Mouse (Mus musculus): ENCODE measurements at regions not wholly inside any gene's neighbourhood (a gene's known extent, or its start where the extent isn't known, plus 50 kb on each side); places are given as distances from the start of the nearest gene placed in this dataset.

DNA sequence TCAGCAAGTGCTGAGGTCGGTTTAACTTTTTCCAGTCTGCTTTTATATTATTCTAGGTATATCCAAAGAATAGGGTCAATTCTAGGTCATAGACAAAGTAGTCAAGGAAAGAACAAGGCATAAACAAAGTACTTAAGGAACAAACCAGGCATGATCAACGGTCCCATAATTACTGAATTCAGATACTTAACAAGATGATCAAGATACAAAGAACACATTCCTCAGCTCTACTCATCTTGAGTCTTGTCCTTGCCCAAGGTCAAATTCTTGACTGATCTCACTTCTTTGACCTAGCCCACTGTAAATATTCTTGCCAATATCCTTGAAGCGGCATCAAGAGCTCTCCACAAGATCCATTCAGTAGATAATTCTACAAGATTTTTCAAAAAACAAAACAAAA is 458.1 kb upstream of the Nr5a2 start:
- no peak for DNase-seq (ENCODE audit: low spot score)

DNA sequence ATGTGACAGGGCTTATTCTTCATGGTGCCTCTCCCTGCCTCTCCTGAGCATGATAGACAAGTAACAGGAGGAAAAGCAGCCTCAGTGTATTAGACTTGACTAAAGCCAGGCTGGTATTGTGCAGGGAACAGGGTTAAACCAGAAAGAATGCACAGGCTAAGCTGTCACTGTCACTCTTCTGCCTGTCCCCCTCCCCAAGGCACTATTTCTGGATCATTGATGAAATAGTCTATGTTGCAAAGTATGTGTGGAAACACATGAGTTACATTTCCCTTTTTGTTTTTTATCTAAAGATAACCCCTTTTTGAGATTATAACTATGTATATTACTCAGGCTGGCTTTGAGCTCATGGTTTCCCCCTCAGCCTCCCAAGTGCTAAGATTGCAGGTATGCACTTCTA is 436.5 kb upstream of the Nr5a2 start:
- DNase-seq (ENCODE audit: low spot score): no peak

DNA sequence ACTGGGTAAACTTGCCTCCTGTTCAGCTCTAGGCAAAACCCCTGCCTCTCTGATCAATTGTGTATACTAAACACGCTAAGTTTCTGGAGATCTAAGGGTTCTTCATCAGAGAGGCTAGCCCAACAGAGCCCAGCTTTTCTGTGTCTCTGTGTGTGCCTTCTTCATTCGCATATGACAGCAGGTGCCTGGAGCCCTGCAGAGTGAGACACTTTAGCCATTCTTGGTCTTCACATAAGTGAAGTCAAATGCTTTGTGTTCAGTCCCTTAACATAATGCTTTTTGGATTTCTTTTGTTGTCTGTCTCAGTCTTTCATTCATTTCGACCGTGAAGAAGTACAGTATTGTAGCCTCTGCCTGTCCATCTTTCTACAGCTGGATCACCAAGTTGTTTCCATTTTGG is 427.3 kb upstream of the Nr5a2 start:
- no peak for DNase-seq (ENCODE audit: low spot score)

DNA sequence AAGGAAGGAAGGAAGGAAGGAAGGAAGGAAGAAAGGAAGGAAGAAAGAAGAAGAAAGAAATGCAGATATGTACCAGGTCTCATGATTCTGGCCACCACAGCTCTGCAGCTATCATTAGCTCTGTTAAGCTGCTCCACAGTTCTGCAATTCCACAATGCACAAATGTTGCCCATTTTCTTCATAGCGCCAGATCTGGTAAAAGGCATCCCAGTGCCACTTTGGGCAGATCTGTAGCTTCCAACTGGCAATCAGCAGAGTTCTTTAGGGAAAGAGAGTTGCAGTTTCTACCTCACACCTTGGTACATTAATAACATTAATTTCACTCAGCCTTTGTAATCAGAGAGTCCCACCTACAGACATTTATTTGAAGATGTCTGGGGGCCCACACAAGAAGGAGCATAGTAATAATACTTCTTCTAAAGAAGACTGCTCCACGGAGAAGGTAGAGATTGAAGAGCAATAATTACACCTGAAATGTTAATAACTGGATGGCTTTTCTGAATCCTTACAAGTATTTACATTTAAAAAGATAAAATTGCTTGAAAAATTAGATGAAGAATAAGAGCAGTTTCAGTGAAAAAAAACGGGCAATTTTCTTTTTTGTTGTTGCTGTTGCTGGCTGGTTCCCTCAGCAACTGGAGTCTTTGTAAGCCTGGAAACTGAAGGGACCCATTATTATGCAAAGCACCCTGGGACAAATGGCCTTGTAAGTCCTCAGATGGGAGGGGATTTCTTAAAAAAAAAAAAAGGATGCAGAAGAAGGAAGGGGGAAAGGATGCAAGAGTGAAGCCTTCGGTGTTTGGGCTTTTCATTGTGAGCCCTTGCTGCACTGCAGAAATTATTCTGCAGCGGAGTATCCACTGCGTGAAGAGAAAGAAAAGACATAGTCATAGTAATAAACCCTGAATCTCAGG is 418.1 kb upstream of the Nr5a2 start:
- no peak for DNase-seq (ENCODE audit: low spot score)

DNA sequence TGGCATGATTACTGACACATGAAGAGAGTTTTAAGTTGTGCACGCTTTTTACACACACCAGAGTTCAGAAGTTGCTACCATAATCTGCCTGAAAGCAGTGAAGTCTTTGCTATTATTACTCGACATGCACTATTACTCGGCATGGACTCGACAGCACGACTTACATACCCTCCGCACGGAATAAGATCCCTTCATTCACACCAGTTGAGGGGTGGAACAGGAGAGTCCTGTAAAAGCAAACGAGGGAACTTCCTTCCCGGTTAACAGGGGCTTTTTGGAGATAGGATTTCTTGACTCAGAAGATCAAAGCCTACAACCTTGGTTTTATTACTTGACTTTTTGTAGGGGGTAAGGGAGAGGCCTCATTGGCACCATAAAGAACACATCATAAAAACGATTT is 416.4 kb upstream of the Nr5a2 start:
- no peak for DNase-seq (ENCODE audit: low spot score)

DNA sequence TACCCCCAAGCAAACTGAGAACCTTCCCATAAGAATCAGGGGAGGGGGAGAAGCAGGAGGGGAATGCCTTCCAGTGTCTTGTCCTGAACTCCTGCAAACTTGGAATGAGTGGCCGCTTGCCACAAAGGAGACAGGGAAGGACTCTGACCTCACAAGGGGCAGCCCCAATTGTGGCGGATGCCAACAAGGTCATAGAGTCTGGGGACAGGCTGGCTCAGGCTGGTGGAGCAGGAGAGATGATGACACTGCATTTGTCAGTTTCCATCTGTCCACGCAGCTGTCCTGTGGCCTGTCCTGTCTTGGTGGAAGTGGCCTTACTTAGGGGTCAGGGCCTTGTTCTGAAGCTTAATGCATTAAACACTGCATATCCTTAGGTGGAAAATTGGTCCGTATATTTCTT is 414.4 kb upstream of the Nr5a2 start:
- no peak for DNase-seq (ENCODE audit: low spot score)

DNA sequence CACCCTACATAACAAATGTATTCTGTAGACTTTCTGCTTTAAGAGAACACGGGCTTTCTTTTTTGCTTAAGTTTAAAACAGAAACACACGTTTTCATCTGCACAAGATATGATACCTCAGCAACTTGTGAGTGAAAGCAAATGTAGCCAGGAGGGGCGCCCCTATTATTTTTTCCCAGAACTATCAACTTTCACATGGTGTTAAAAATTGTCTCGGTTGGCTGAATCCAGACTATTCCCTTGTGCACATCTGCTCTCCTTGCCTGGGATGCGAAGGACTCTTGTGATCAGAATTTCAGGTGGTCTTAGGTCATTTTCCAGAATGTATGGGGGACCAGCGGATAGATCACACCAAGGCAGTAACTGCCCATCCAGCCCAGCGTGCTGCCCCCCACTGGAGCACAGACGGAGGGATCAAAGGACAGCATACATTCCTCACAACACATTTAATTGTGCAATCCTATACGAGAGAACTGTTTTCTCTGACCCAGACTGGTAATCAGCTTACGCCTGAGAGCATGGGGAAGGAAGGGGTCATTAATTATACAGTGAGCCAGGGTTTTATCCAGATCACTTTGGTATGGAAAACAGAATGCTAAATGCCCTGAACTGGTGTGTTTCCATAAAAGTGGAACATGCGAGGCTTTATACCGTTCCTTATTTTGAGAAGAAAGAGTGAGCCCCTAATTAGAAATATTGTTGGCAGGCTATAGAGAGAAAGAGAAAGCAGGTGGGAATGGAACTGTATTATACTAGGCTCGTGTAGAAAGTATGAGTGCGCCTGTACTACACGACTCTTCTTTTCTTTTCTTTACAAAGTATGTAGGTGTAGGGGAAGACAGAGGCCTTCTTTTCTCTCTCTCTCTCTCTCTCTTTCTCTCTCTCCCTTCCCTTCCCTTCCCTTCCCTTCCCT is 413.5 kb upstream of the Nr5a2 start:
- DNase-seq (ENCODE audit: low spot score): no peak

DNA sequence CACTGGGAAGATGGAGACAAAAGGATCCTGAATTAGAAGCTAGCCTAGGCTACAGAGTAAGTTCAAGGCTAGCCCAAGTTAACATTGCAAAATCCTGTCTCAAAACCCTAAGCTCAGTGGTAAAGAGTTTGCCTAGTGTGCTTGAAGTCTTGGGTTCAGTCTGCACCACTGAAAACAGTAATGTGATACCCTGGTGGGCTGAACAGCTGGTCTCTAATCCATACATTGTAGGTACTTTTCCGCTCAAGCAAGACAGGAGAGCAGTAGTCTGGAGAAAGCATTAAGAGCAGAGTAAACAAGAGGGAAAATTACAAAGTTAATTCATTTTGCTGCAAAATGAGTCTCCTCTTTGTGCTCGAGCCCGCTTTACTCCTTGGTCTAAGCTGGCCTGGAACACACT is 412.0 kb upstream of the Nr5a2 start:
- no peak for DNase-seq (ENCODE audit: low spot score)

DNA sequence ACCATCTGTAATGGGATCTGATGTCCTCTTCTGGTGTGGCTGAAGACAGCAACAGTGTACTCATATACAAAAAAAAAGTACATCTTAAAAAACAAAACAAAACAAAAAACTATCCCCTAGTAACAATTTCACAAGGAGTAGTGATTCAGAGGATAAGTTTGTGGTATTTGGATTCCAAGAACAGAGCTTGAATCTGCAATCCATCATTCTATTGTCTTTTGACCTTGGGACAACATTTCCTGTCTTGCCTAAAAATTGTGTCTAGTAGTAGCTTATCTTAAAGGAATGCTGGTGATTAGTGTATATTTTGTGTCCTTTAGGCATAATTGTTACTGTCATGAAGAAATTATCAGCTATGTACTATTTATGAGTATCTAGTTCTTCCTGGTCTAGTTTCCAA is 404.1 kb upstream of the Nr5a2 start:
- DNase-seq (ENCODE audit: low spot score): no peak

DNA sequence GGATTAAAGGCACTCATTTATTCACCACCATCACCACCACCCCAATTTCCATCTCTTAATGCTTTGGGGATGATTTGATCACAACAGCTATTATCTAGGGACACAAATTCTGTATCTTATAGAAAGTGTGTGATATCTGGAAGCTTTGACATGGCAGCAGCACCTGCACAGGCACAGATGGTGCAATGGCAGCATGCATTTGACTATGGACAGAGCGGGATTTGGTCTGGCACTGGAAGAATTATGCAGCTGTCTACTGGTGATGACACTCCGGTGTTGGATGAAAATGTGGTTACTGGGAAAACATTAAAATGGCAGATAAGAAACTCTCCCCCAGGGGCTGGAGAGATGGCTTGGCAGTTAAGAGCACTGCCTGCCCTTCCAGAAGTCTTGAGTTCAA is 403.7 kb upstream of the Nr5a2 start:
- no peak for DNase-seq (ENCODE audit: low spot score)

DNA sequence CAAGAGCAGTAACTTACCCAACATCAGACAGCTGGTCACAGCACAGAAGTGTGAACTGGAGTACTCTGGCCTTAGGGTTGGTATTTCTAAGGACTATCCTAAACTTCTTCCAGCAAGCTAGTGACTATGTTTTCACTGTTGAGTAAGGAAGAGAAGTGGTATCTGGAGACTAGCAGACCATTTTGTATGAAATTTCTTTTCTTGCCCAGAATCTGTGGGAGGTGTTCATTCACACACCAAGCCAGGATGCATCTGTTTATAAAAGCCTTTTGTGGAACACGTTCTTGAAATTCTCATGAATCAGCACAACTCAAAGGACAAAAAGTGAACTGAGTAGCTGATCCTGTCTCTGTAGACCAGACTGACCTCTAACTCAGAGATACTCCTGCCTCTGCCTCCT is 403.3 kb upstream of the Nr5a2 start:
- no peak for DNase-seq (ENCODE audit: low spot score)

DNA sequence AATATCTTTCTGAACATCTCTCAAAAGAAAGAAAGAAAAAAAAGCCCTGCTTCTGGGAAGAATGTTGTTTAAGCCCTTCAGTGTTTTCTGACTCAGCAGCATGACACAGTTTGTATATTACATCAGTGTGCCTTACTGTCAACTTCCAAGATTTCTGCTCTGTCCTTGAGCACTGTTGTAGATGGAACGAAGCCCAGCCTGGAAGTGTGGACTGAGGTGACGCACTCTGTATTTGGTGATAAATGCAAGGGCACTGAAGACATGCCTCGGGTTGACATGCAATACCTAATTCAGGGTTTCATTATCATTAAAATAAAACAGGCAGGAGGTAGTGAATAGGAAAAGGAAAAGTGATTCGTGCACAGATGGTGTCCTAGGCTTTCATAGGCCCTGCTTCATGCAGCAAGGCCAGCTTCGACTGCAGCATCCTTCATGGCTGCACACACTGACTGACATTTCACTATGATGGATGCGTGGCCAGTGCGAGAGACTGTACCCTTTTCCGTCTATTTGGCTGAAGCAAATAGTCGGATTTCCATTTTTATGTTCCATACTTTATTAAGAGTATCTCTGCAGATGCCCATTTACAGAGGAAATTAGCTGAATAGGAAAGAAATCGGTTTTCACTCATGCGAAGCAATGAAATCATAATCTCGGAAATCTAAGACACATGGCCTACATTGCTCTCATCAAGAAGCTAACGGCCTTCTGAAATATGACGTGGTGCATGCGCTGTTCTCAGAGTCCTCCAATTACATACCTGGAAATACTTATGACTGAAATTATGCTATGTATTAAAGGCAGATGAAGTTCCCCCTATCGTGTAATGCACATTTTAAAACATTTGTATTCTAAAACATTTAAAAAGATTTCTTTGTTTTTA is 400.7 kb upstream of the Nr5a2 start:
- no peak for DNase-seq (ENCODE audit: low spot score)

DNA sequence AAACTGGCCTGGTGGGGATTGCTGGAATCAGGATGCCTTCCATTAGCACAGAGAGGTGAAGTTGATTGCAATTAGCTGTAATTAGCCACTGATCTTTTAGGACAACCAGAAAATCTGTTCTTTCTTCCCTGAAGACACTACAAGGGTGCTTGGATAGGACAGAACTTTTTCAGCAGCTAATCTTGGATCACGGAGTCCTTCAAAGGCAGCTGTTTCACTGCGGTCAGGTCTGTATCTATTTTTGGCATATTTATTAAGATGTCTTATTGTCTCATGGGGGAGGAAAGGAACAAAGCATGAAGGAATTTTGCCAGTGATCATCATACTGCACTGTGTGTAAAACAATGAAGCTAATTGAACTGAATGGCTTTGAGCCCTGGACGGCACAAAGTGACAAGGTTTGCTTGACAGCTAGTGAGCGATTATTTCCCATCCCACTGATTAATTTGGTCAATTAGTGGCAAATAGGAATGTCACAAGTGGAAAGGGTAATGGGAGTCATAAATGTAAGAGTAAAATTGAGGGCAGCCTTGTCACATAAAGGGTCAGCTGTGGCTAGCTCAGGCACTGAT is 395.8 kb upstream of the Nr5a2 start:
- DNase-seq (ENCODE audit: low spot score): no peak

DNA sequence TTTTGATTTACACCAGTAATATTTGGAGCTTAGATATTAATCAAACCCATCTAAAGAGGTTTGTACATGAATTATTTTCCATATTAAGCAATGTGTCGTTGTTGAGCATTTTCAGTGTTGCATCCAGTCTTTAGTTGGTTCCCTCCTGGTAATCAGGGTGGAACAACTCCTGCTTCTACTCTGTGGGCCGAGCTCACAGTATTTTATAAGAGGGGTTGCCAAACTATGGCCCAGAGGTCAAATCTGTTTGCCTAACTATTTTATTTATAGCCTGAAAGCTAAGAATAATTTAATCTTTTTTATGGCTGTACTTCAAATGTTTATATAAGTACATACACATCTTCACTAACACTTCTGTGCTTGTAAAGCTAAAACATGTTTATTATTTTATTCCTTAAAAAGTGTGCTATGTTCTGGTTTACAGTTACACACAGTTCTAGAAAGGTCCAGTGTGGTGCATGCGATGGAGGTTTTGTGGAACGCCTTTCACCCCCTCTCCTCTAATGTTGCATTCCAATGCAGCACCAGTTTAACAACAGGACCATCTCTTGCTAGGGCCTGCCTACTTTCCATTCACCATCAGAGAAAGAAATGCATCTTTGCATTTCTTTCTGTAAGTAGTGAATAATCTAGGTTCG is 392.3 kb upstream of the Nr5a2 start:
- DNase-seq (ENCODE audit: low spot score): no peak

DNA sequence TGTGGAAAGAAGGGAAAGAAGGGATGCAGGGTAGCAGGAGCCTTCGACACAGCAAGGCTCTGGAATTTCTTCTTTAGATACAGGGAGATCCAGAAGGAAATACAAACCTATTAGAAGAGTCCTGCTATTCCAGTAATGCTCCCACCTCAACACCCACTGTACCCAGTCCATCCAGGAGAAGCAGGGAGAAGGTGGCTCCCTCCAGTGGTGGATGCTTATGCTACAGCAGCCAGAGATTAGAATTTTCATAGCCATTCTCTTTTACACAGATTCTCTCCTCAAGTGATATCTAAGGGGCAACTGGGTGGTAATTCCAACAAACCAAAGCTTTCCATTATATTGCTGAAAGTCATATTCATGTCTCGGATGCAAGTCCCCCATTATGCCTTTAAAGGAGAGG is 373.9 kb upstream of the Nr5a2 start:
- no peak for DNase-seq (ENCODE audit: low spot score)

DNA sequence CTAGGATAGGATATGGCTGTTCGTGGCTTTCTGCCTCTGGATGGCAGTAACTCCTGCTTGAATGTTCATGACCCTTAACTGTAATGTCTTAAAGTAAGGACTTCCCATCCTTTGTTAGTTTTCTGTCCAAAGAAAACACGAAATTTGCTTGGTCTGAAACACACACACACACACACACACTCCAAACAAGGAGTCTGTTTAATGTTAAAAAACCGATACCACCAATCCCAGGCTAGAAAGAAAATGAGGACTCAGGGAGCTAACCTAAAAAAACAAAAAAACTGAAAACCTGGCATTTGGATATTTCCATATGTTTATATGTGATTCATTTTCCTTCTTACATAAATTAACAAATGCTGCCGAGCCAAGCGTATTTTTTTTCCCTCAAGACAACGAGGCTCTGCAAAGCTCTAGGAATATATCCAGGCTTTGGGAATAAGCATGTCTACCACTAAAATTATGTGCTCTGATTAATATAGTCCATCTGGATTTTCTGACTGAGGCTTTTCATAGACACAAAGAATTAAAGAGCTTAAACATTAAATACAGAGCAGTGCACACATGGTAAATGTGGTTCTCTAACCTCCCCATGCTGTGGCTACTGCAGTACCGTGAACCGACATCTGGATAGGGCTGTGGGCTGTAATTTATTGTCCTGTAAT is 372.0 kb upstream of the Nr5a2 start:
- DNase-seq (ENCODE audit: low spot score): no peak

DNA sequence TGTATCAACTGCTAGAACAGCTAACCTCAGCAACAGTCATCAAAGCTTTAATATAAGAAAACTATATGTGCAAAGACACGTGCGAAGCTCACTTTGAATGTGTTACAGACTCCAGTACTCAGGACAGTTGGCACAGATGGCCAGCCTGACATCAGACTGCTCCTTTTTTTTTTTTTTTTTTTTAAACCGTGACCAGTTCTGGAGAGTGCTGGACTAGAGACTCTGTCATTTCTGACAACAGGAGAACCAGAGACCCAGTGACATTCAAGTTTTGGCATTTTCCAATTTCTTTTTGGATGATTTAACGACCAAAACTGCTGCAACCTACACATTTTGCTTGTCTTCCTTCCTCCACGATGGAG is 371.5 kb upstream of the Nr5a2 start:
- DNase-seq (ENCODE audit: low spot score): no peak

DNA sequence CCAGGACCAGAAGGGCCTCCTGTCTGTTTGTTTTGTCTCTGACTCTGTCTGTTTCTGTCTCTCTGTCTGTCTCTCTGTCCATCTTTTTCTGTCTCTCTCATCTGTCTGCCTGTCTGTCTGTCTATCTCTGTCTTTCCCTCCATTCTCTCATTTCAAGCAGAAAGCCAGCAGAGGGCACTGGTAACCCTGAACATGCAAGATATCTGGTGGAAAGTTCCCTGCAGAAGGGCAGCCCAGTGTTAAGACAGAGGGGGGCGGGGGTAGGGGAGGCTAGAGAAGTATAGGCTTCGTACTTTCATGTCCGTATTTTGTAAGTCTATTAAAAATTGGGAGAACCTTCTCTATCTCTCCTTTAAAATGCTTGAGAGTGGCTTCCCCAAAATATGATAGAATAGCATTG is 370.4 kb upstream of the Nr5a2 start:
- no peak for DNase-seq (ENCODE audit: low spot score)

DNA sequence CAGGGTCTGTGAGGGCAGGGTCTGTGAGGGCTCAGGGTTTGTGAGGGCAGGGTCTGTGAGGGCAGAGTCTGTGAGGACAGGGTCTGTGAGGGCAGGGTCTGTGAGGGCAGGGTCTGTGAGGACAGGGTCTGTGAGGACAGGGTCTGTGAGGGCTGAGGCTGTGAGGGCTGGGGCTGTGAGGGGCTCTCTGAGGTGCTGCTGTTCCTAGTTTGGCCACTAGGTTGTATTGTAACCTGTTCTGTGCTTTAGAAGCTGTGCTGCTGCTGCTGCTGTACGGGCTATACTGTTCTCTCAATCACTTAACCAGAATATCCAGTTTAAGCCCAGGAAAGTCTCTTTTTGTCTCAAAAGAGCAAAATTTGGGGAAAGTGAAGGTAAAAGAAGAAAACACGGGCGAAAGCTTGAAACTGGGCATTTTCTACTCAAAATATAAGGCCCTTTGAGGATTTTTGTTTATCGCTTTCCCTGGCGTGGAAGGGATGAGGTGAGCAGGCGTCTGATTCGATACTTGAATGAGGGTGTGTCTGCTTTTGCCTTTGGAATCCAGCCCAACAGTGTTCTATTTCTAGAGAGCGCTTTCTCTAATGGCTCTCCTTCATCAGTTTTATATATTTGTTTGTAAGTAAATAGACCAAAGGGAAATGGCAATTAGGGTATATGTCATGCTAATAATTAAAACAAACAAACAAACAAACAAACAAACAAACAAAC is 363.8 kb upstream of the Nr5a2 start:
- DNase-seq (ENCODE audit: low spot score): no peak

DNA sequence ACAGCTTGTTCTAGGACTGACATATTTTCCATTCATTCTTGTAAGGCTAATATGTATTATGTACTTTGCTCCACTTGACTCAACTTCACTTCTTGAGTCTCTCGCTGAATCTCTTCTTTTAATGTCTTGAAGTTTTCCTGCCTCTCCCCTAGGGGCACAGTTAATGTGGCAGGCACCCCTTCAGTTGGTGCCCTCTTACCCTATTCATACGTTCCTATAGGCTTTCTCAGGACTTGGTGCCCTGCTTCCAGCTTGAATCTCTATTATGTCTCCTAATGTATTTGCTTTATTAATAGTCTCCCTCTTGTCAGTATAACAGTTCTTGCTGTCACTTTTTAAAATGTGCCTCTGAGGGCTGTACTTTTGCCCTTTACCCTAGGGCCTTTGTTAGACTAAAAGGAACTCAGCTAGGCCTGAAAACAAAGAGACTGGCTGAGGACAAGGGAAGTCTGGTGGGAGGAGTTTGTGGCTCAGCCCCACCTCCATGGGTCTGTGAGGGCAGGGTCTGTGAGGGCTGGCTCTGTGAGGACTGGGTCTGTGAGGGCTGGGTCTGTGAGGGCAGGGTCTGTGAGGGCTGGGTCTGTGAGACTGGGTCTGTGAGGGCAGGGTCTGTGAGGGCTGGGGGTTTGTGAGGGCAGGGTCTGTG is 362.9 kb upstream of the Nr5a2 start:
- no peak for DNase-seq (ENCODE audit: low spot score)

Measured in ovary, postnatal 10 days (tissue).